Mouse (Mus musculus) olfactory bulb, adult 2 months (tissue): ENCODE results near the gene Btaf1. TPM values are rescaled to one million over a fixed set of nuclear protein-coding genes. Genes with fewer than 3 reads are reported as not detected.

Experiments used
- H3K27ac ChIP-seq: fragments of 200-500 bp; 2 replicates; pipeline ENCODE4 v1.5.1; 2012; ENCODE audit warnings: low read depth, low read length; ENCODE audit not compliant: insufficient read depth
- H3K4me1 ChIP-seq: fragments of 200-500 bp; 2 replicates; pipeline ENCODE4 v1.6.1; 2012; ENCODE audit warnings: low read length; ENCODE audit not compliant: control insufficient read depth, insufficient read depth
- H3K4me3 ChIP-seq: fragments of 200-500 bp; 2 replicates; pipeline ENCODE4 v1.5.1; 2012; ENCODE audit warnings: mild to moderate bottlenecking, low read depth, low read length, moderate library complexity; ENCODE audit not compliant: insufficient read depth
- CTCF ChIP-seq: fragments of 200-500 bp; IDR thresholded peaks from 2 replicates; pipeline ENCODE4 v1.5.1; 2012; ENCODE audit warnings: low read depth, mild to moderate bottlenecking, low read length, moderate library complexity; ENCODE audit not compliant: insufficient read depth
- POLR2A ChIP-seq: fragments of 200-500 bp; IDR thresholded peaks from 2 replicates; pipeline ENCODE4 v1.6.1; 2012; ENCODE audit warnings: mild to moderate bottlenecking, low read depth, low read length, moderate library complexity; ENCODE audit not compliant: insufficient read depth
- WGBS: fragments of 180-500 bp; shearing (Covaris S2); methylation state at CpG from one replicate; pipeline ENCODE4 v1.1.7; 2018; 5-methylcytosine and 5-hydroxymethylcytosine counted together
- polyA plus RNA-seq: library from polyadenylated mRNA; stranded (reverse); fragments of >200 nt; gene quantifications from 2 replicates; pipeline ENCODE4 v1.2.4, GENCODE M21; 2012; ENCODE audit warnings: low replicate concordance; ENCODE audit not compliant: missing spikeins, insufficient read depth, insufficient read length

Btaf1 gene
- polyA plus RNA-seq: not detected in 2 replicates

- TF ChIP-seq CTCF (no peak), POLR2A (peak; percentile 99)
- Histone ChIP-seq H3K27ac (peak within 1 kb of the TSS; percentile 67), H3K4me3 (peak within 1 kb of the TSS; percentile 79), H3K4me1 (no peaks in the 10 kb centered on the region)
- WGBS: under 1% methylated on average over 98 of the region's 98 CpGs
These were observed at the start of gene Btaf1 for GRCm38 (mm10) chr19:36925671-36926552. Gene Btaf1, plus strand, starts transcription at chr19:36926079.

- Histone ChIP-seq H3K4me3 (no peak overlapping the region), H3K27ac (no peak overlapping the region), H3K4me1 (peaks cover 3% of the 10 kb centered on the region; the same call in 1 of the 2 replicates)
- no peak for TF ChIP-seq POLR2A
- no peak for TF ChIP-seq CTCF
These were observed 48.5 kb upstream of the Btaf1 start for GRCm38 (mm10) chr19:36877329-36877728.

GRCm38 (mm10) chr19:36878743-36879495 lies 47.0 kb upstream of the Btaf1 start:
- WGBS: 31% methylated on average over 11 of the region's 11 CpGs
- Histone ChIP-seq H3K4me3 (no peak overlapping the region), H3K4me1 (peaks cover 3% of the 10 kb centered on the region; the same call in 1 of the 2 replicates), H3K27ac (peak overlapping the region; percentile 4; the same call in 1 of the 2 replicates)
- TF ChIP-seq POLR2A (no peak), CTCF (no peak)

GRCm38 (mm10) chr19:36883119-36883518 lies 42.8 kb upstream of the Btaf1 start:
- TF ChIP-seq POLR2A (no peak), CTCF (no peak)
- no peak overlapping the region for H3K27ac ChIP-seq
- WGBS: 84% methylated on average over 6 of the region's 6 CpGs
- H3K4me1 ChIP-seq: peaks cover 3% of the 10 kb centered on the region; the same call in 1 of the 2 replicates
- H3K4me3 ChIP-seq: no peak overlapping the region

GRCm38 (mm10) chr19:36886316-36886715 lies 39.6 kb upstream of the Btaf1 start:
- H3K27ac ChIP-seq: no peak overlapping the region
- no peaks in the 10 kb centered on the region for H3K4me1 ChIP-seq
- TF ChIP-seq POLR2A (no peak), CTCF (no peak)
- H3K4me3 ChIP-seq: no peak overlapping the region
- 63% methylated on average over 2 of the region's 2 CpGs for WGBS

- TF ChIP-seq CTCF: no peak
- TF ChIP-seq POLR2A: no peak
- 57% methylated on average over 3 of the region's 3 CpGs for WGBS
- Histone ChIP-seq H3K4me3 (no peak overlapping the region), H3K4me1 (no peaks in the 10 kb centered on the region), H3K27ac (no peak overlapping the region)
These were observed 38.2 kb upstream of the Btaf1 start for GRCm38 (mm10) chr19:36887706-36888105.

GRCm38 (mm10) chr19:36891746-36892145 lies 34.1 kb upstream of the Btaf1 start:
- WGBS: 84% methylated on average over 3 of the region's 3 CpGs

GRCm38 (mm10) chr19:36896791-36897569 lies 28.9 kb upstream of the Btaf1 start:
- 17% methylated on average over 10 of the region's 10 CpGs for WGBS
- Histone ChIP-seq H3K4me1 (peaks cover 7% of the 10 kb centered on the region), H3K27ac (no peak overlapping the region), H3K4me3 (no peak overlapping the region)
- TF ChIP-seq POLR2A: no peak
- TF ChIP-seq CTCF: no peak

More at GRCm38 (mm10) chr19:36891746-36892145, 34.1 kb upstream of the Btaf1 start:
- Histone ChIP-seq H3K27ac (no peak overlapping the region), H3K4me1 (peaks cover 2% of the 10 kb centered on the region), H3K4me3 (no peak overlapping the region)
- no peak for TF ChIP-seq POLR2A
- TF ChIP-seq CTCF: no peak
